In genomic region chr11:101552476-101553300, GRCm38 (mm10) we compare ENCODE assay signal across 8 mouse cellular contexts. TPM values are rescaled to one million over a fixed set of nuclear protein-coding genes. Genes with fewer than 3 reads are reported as not detected.
DNase-seq lines count a peak whose midpoint lies in the region; ATAC-seq and TF ChIP-seq lines count a peak whose summit lies in the region.

No protein-coding gene starts in this region.

- H3K36me3 ChIP-seq in heart, embryonic 10.5 days: peaks cover 41% of the 10 kb centered on the region
- H3K36me3 ChIP-seq in kidney, embryonic 15.5 days: peaks cover 36% of the 10 kb centered on the region
- 0 out of 2 replicates have a peak, but pooled peaks cover 5% of the 10 kb centered on the region for H3K36me3 ChIP-seq in stomach, embryonic 15.5 days

- peak; percentile 22; the same call in 1 of the 2 replicates for TF ChIP-seq CTCF in bone marrow macrophage, adult 2 months (IDR thresholded peaks at IDR 0.05; ENCODE audit: low read depth, low read length)
- no peak for TF ChIP-seq CTCF in embryonic fibroblast, embryonic 13.5 days (IDR thresholded peaks at IDR 0.05; ENCODE audit: borderline replicate concordance, insufficient read depth, low read length)

- no peaks in the 10 kb centered on the region for H3K27me3 ChIP-seq in heart, embryonic 10.5 days (ENCODE audit: insufficient read depth, poor library complexity, severe bottlenecking)
- no peaks in the 10 kb centered on the region for H3K27me3 ChIP-seq in kidney, embryonic 15.5 days
- H3K27me3 ChIP-seq in stomach, embryonic 15.5 days (replicated peaks): no peaks in the 10 kb centered on the region

- peak; percentile 91 to 95 for DNase-seq in B cell, adult 2 months
- peak; percentile 100 for DNase-seq in heart, embryonic 10.5 days (ENCODE audit: low spot score)
- peak; percentile 97 for DNase-seq in liver

- no peaks in the 10 kb centered on the region for H3K9me3 ChIP-seq in heart, embryonic 10.5 days
- H3K9me3 ChIP-seq in kidney, embryonic 15.5 days (replicated peaks): no peaks in the 10 kb centered on the region
- H3K9me3 ChIP-seq in stomach, embryonic 15.5 days: no peaks in the 10 kb centered on the region

- H3K27ac ChIP-seq in bone marrow macrophage, adult 2 months (ENCODE audit: insufficient read depth, low read depth, low read length): peak overlapping the region; percentile 88
- peak overlapping the region; percentile 93 for H3K27ac ChIP-seq in embryonic fibroblast, embryonic 13.5 days (ENCODE audit: insufficient read depth, low read length)
- H3K27ac ChIP-seq in heart, embryonic 10.5 days: peak overlapping the region; percentile 96
- peak overlapping the region; percentile 96 for H3K27ac ChIP-seq in kidney, embryonic 15.5 days
- peak overlapping the region; percentile 95 for H3K27ac ChIP-seq in stomach, embryonic 15.5 days

- no peak for TF ChIP-seq POLR2A in bone marrow macrophage, adult 2 months (IDR thresholded peaks at IDR 0.05; ENCODE audit: borderline replicate concordance, low read depth, low read length)
- TF ChIP-seq POLR2A in embryonic fibroblast, embryonic 13.5 days (IDR thresholded peaks at IDR 0.05; ENCODE audit: low read depth, low read length): peak; percentile 76

- peak; percentile 98 for ATAC-seq in kidney, embryonic 15.5 days (replicated peaks; ENCODE audit: low FRiP score)
- peak; percentile 95 for ATAC-seq in monocyte, adult 5-6 weeks (replicated peaks; ENCODE audit: insufficient number of reproducible peaks, low FRiP score, low TSS enrichment, poor library complexity, severe bottlenecking)
- peak; percentile 97 for ATAC-seq in stomach, embryonic 15.5 days (ENCODE audit: insufficient read depth, low FRiP score, low read depth)

- peak overlapping the region; percentile 71 for H3K9ac ChIP-seq in kidney, embryonic 15.5 days
- H3K9ac ChIP-seq in stomach, embryonic 15.5 days: peak overlapping the region; percentile 62

- H3K4me3 ChIP-seq in bone marrow macrophage, adult 2 months (ENCODE audit: insufficient read depth, low read length): peak overlapping the region; percentile 83
- H3K4me3 ChIP-seq in embryonic fibroblast, embryonic 13.5 days (ENCODE audit: insufficient read depth, low read length): peak overlapping the region; percentile 88
- peak overlapping the region; percentile 78 for H3K4me3 ChIP-seq in heart, embryonic 10.5 days
- H3K4me3 ChIP-seq in kidney, embryonic 15.5 days (replicated peaks): peak overlapping the region; percentile 82
- H3K4me3 ChIP-seq in stomach, embryonic 15.5 days (replicated peaks): peak overlapping the region; percentile 78

- H3K4me2 ChIP-seq in kidney, embryonic 15.5 days: peak overlapping the region; percentile 70
- peak overlapping the region; percentile 66 for H3K4me2 ChIP-seq in stomach, embryonic 15.5 days

- under 1% methylated on average over 37 of the region's 37 CpGs for WGBS in heart, embryonic 10.5 days
- under 1% methylated on average over 37 of the region's 37 CpGs for WGBS in kidney, embryonic 15.5 days
- under 1% methylated on average over 37 of the region's 37 CpGs for WGBS in stomach, embryonic 15.5 days

- H3K4me1 ChIP-seq in bone marrow macrophage, adult 2 months (ENCODE audit: control insufficient read depth, insufficient read depth, low read length): peaks cover 8% of the 10 kb centered on the region; the same call in 1 of the 2 replicates
- H3K4me1 ChIP-seq in embryonic fibroblast, embryonic 13.5 days (ENCODE audit: control insufficient read depth, insufficient read depth, low read length): no peaks in the 10 kb centered on the region; the same call in 1 of the 2 replicates
- peaks cover 16% of the 10 kb centered on the region for H3K4me1 ChIP-seq in heart, embryonic 10.5 days
- H3K4me1 ChIP-seq in kidney, embryonic 15.5 days: peaks cover 31% of the 10 kb centered on the region
- peaks cover 21% of the 10 kb centered on the region for H3K4me1 ChIP-seq in stomach, embryonic 15.5 days

RNA-seq across cellular contexts. Expression of gene Nbr1, which starts 0.7 kb away (rescaled TPM):
- polyA plus RNA-seq in bone marrow macrophage, adult 2 months (2012; ENCODE audit: insufficient read depth, insufficient read length, missing spikeins): 179 and 198 TPM in 2 replicates
- 126 and 209 TPM in 2 replicates for polyA plus RNA-seq in embryonic fibroblast, embryonic 13.5 days (2011; ENCODE audit: insufficient read length, low read depth, missing spikeins)
- 54.1 and 64.6 TPM in 2 replicates for polyA plus RNA-seq in heart, embryonic 10.5 days (2016; fragmentation: Nextera tagmentation; extraction: Ambion mirVana)
- 74.8 and 76.4 TPM in 2 replicates for polyA plus RNA-seq in kidney, embryonic 15.5 days (2015; fragmentation: Nextera tagmentation; extraction: Ambion mirVana)
- 67.9 to 104 TPM (median 83.1 TPM) in 3 replicates for total RNA-seq in monocyte, adult 5-6 weeks (2017)
- 56.4 and 68.3 TPM in 2 replicates for polyA plus RNA-seq in stomach, embryonic 15.5 days (2015; fragmentation: Nextera tagmentation; extraction: Ambion mirVana)

RNA-seq across cellular contexts. Expression of gene Brca1, which starts 0.9 kb away (rescaled TPM):
- 7.9 and 8.2 TPM in 2 replicates for polyA plus RNA-seq in bone marrow macrophage, adult 2 months (2012; ENCODE audit: insufficient read depth, insufficient read length, missing spikeins)
- 9.2 and 11.2 TPM in 2 replicates for polyA plus RNA-seq in embryonic fibroblast, embryonic 13.5 days (2011; ENCODE audit: insufficient read length, low read depth, missing spikeins)
- 13.4 and 14.9 TPM in 2 replicates for polyA plus RNA-seq in heart, embryonic 10.5 days (2016; fragmentation: Nextera tagmentation; extraction: Ambion mirVana)
- 12.9 and 14.4 TPM in 2 replicates for polyA plus RNA-seq in kidney, embryonic 15.5 days (2015; fragmentation: Nextera tagmentation; extraction: Ambion mirVana)
- total RNA-seq in monocyte, adult 5-6 weeks (2017): 2.9 to 8.0 TPM (median 5.2 TPM) in 3 replicates
- polyA plus RNA-seq in stomach, embryonic 15.5 days (2015; fragmentation: Nextera tagmentation; extraction: Ambion mirVana): 9.7 and 11.8 TPM in 2 replicates

RNA-seq across cellular contexts. Expression of gene Tmem106a, which starts 29.4 kb away (rescaled TPM):
- 407 and 510 TPM in 2 replicates for polyA plus RNA-seq in bone marrow macrophage, adult 2 months (2012; ENCODE audit: insufficient read depth, insufficient read length, missing spikeins)
- 13.3 and 15.6 TPM in 2 replicates for polyA plus RNA-seq in embryonic fibroblast, embryonic 13.5 days (2011; ENCODE audit: insufficient read length, low read depth, missing spikeins)
- polyA plus RNA-seq in heart, embryonic 10.5 days (2016; fragmentation: Nextera tagmentation; extraction: Ambion mirVana): 2.7 and 3.0 TPM in 2 replicates
- polyA plus RNA-seq in kidney, embryonic 15.5 days (2015; fragmentation: Nextera tagmentation; extraction: Ambion mirVana): 5.5 and 5.8 TPM in 2 replicates
- 10.7 to 18.1 TPM (median 15.4 TPM) in 3 replicates for total RNA-seq in monocyte, adult 5-6 weeks (2017)
- 9.8 and 10.1 TPM in 2 replicates for polyA plus RNA-seq in stomach, embryonic 15.5 days (2015; fragmentation: Nextera tagmentation; extraction: Ambion mirVana)

RNA-seq across cellular contexts. Expression of gene Gm11634, which starts 46.4 kb away (rescaled TPM):
- polyA plus RNA-seq in bone marrow macrophage, adult 2 months (2012; ENCODE audit: insufficient read depth, insufficient read length, missing spikeins): not detected in 2 replicates
- not detected in 2 replicates for polyA plus RNA-seq in embryonic fibroblast, embryonic 13.5 days (2011; ENCODE audit: insufficient read length, low read depth, missing spikeins)
- polyA plus RNA-seq in heart, embryonic 10.5 days (2016; fragmentation: Nextera tagmentation; extraction: Ambion mirVana): not detected in 2 replicates
- polyA plus RNA-seq in kidney, embryonic 15.5 days (2015; fragmentation: Nextera tagmentation; extraction: Ambion mirVana): not detected in 2 replicates
- total RNA-seq in monocyte, adult 5-6 weeks (2017): not detected in 3 replicates
- not detected in 2 replicates for polyA plus RNA-seq in stomach, embryonic 15.5 days (2015; fragmentation: Nextera tagmentation; extraction: Ambion mirVana)

Comparison
In these comparisons a context has a peak if more than half of its experiments do, and no peak if none do; other contexts are left out.
1. Peak in every context shown above with its lines: DNase-seq, ATAC-seq, H3K4me3 ChIP-seq and H3K27ac ChIP-seq.
2. RNA of gene Tmem106a, which starts 29.4 kb away (polyA plus RNA-seq): 407 to 510 TPM in bone marrow macrophage, adult 2 months; 13.3 to 15.6 TPM in embryonic fibroblast, embryonic 13.5 days, 9.8 to 10.1 TPM in stomach, embryonic 15.5 days, 5.5 to 5.8 TPM in kidney, embryonic 15.5 days and 2.7 to 3.0 TPM in heart, embryonic 10.5 days; every median in the first group is over 10 times any median in the second.